Mouse (Mus musculus): Measurements from ENCODE around the gene Atp5s.

Atp5s gene

GRCm38 (mm10) chr12:69777957-69778356 lies 53.2 kb downstream of the Atp5s start:
- no peak for DNase-seq (ENCODE audit: low spot score in 2 of 2)

- DNase-seq (ENCODE audit: low spot score in 2 of 2), result no peak
These were observed 56.7 kb downstream of the Atp5s start for GRCm38 (mm10) chr12:69781480-69781879.

GRCm38 (mm10) chr12:69781935-69782650 lies 57.3 kb downstream of the Atp5s start:
- DNase-seq (ENCODE audit: low spot score in 2 of 2), result no peak

DNA sequence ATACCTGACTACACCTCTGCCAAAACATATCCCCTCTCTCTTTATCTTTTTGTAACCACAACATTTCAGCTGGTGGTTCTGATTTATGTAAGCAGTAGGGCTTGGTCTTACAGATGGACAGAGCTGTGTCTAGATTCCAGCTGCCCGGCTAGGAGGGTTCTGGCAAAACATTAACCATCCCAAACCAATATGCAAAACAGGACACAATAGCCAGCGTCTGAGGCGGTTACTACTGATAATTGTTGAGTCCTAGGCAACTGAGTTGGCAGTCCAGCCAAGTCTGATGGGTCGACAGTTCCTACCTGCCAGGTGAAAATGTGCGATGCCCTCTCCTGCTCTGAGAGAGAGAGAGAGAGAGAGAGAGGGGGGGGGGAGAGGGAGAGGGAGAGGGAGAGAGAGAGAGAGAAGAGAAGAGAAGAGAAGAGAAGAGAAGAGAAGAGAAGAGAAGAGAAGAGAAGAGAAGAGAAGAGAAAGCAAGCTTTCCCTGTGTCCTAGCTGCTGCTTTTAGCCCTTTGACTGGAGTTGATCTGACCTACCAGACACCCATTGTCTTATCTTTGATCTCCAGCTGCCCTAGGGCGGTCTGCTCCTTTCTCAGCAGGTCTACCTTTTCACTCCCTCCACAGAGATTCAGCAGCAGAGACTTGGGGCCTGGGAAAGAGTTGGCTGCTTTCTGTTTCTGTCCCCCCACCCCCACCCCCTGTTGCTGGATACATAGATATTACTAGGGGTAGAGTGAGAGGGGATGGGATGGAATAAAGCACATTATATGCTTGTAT lies 58.7 kb downstream of the Atp5s start:
- no peak for DNase-seq (ENCODE audit: low spot score in 2 of 2)

- no peak for DNase-seq (ENCODE audit: low spot score in 2 of 2)
These were observed 60.7 kb downstream of the Atp5s start for GRCm38 (mm10) chr12:69785471-69785870.

DNA sequence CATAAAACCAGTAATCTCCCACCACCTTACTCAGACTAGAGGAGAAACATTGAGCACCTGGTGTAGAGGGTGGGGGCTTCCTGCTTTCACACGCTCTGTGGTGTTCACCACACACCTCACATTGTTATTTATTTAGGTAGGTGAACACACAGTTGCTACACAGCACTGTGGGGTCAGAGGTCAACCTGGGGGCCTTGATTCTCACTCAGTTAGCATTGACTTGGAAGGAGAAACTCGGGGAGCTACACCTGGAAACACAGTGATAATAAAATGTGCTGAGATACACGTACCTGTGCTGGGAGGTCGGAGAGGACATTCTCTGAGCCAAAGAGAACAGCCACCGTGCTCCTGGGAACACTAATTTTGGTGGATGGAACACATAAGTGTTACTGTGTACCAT lies 63.6 kb downstream of the Atp5s start:
- no peak for DNase-seq (ENCODE audit: low spot score in 2 of 2)

DNA sequence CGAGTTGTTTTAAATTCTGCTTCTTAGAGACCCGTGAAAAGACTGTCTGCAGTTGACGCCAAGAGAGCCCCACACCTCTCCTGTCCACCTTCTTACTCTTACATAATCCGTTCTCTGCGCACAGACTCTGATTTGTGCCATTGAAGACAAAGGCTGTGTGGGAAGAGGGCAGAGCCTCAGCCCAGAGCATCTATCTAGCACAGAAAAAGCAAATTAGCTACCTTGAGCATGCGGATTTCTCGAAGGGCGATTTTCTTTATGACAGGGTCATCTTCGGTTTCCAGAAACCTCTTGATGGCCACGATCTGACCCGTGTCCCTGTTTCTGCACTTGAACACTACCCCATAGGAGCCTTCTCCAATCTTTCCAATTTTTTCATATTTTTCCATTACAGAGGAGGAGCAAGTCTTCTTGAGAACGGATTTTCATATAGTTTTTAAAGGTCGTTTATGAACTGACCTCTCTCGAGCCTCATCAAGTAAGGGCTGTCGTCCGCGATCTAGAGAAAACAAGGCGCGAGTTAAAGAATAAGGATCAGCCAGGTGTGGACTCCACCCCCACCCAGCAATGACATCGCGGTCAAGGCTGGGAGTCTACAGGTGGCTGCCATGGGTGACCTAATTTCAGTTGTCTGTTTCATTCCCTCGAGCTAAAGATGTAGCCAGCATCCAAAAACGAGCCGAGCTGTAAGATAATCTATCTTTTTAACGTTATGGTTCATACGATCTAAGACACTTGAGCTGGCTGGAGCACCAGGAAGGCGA lies 65.2 kb downstream of the Atp5s start:
- peak in 1 of 2 experiments; percentile 10 for DNase-seq (ENCODE audit: low spot score in 2 of 2)

DNA sequence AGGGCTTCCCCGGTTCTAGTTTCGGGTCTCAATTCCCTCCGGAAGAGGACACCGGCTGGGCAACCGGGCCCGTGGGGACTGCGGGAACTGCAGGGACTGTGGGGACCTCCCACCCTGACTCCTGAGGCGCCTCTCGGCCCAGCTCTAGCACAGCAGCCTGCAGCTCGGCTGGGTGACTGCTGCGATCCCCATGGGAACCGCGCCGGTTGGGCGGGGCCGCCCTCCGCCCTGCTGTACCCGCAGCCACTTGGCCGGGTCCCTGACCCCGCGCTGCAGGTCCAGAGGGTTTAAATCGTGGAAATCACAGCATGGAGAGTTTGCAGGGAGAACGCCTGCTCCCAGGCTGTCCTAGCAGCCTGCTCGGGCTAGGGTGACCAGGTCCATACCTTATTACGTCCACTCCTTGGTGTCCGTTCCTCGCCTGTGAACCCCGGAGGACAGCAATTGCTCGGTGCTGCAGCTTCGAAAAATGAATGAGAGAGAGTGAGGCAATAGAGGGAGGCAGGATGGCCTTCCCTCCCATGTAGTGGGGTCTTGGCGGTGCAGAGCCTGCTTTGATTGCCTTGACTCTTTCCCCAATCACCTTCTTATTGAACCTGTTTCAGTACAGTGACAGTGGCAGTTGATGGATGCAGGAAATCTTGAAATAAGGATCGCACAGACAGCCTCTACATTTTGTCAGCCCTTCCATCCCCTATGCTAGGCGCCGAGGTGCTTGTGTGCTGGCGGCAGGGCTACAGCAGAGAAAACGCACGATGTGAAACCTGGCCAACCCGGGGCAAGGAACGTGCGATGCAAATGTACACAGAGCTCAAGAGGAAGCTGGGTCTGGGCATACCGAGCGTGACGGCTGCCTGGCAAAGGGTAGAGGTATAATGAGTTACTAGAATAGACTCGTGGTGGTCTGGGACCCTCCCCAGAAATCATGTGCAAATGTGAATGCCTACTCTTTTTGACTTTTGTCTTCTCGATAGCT lies 66.1 kb downstream of the Atp5s start, which contains the start of gene Cdkl1:
Cdkl1 (minus strand) TSS at position 738 of the 976 bp plus-strand sequence.
- peak; percentile 15 to 54 for DNase-seq (ENCODE audit: low spot score in 2 of 2)

Measured in urinary bladder, adult 18-20 months (tissue).